Mouse (Mus musculus) heart, postnatal 14 days (tissue): ENCODE data around the gene Trim7. TPM values are rescaled to one million over a fixed set of nuclear protein-coding genes. Genes with fewer than 3 reads are reported as not detected.
"Not testable (repeated sequence)": the region's sequence is repeated elsewhere in the genome, so short reads cannot be mapped to it uniquely, and the experiment has no call there.

Experiments used
- DNase-seq, 2 experiments: peaks; one replicate each; pipeline ENCODE4 v3.0.0; 2021 to 2022
- intact Hi-C: fragments of 180-260 bp; cut with DNase I; formaldehyde crosslinking; loops from one replicate; pipeline ENCODE4 v1.15.1; 2025
- total RNA-seq, 2 experiments: library from RNA; stranded (reverse); gene quantifications; 2 replicates each; pipeline ENCODE4 v1.2.3; 2021

Gene Trim7
- total RNA-seq, 2 experiments from 2014 or later = 23.4 to 23.9 TPM

GRCm38 (mm10) chr11:48820308-48820674, 5.6 kb upstream of the Trim7 start:
- intact Hi-C loops = no loop called here
- DNase-seq = no peak

- DNase-seq, intact Hi-C loops: not testable (repeated sequence)
Observed at GRCm38 (mm10) chr11:48821299-48821698, 4.6 kb upstream of the Trim7 start.

GRCm38 (mm10) chr11:48822768-48823512, 3.0 kb upstream of the Trim7 start:
- DNase-seq = no peak
- intact Hi-C loops = no loop called here

- DNase-seq = peak; percentile 53 to 64
- intact Hi-C loops = no loop called here
Observed at GRCm38 (mm10) chr11:48823536-48823972, 2.4 kb upstream of the Trim7 start.

GRCm38 (mm10) chr11:48824311-48824830, 1.6 kb upstream of the Trim7 start:
- DNase-seq = no peak
- intact Hi-C loops = no loop called here

- intact Hi-C loops = no loop called here
- DNase-seq = no peak
Observed at GRCm38 (mm10) chr11:48826752-48827096, 784 bp downstream of the Trim7 start.

GRCm38 (mm10) chr11:48827926-48828325, 2.0 kb downstream of the Trim7 start:
- intact Hi-C loops = no loop called here

GRCm38 (mm10) chr11:48830279-48830678, 4.3 kb downstream of the Trim7 start:
- intact Hi-C loops = no loop called here
- no peak for DNase-seq

More at GRCm38 (mm10) chr11:48827926-48828325, 2.0 kb downstream of the Trim7 start:
- no peak for DNase-seq

- intact Hi-C loops = no loop called here
- no peak for DNase-seq
Observed at GRCm38 (mm10) chr11:48831273-48831672, 5.3 kb downstream of the Trim7 start.

- no peak for DNase-seq
- intact Hi-C loops = loop anchor here (2.0 kb wide), 1 partner anchor 14 kb away; no protein-coding TSS in a partner anchor
Observed at GRCm38 (mm10) chr11:48833078-48833730, 7.3 kb downstream of the Trim7 start.

GRCm38 (mm10) chr11:48833731-48834639, 8.0 kb downstream of the Trim7 start:
- intact Hi-C loops = loop anchor here (1.0 to 2.0 kb wide), 2 partner anchors 15 to 22 kb away; no protein-coding TSS in a partner anchor
- peak; percentile 92 for DNase-seq

GRCm38 (mm10) chr11:48835923-48836322, 10.0 kb downstream of the Trim7 start:
- intact Hi-C loops = loop anchor here (1.0 kb wide), 1 partner anchor 17 kb away; no protein-coding TSS in a partner anchor
- DNase-seq = no peak

GRCm38 (mm10) chr11:48836990-48837309, 11.0 kb downstream of the Trim7 start:
- intact Hi-C loops = no loop called here
- DNase-seq = peak in 1 of 2 experiments; percentile 63

GRCm38 (mm10) chr11:48837310-48838180, 11.6 kb downstream of the Trim7 start:
- intact Hi-C loops = no loop called here
- peak; percentile 76 for DNase-seq

- DNase-seq = peak in 1 of 2 experiments; percentile 18
- intact Hi-C loops = no loop called here
Observed at GRCm38 (mm10) chr11:48838181-48838797, 12.3 kb downstream of the Trim7 start.

- intact Hi-C loops = loop anchor here (1.0 kb wide), 1 partner anchor 14 kb away; no protein-coding TSS in a partner anchor
- no peak for DNase-seq
Observed at GRCm38 (mm10) chr11:48838879-48839680, 13.1 kb downstream of the Trim7 start.

GRCm38 (mm10) chr11:48840805-48841204, 14.9 kb downstream of the Trim7 start:
- intact Hi-C loops = no loop called here
- DNase-seq = no peak

- intact Hi-C loops = no loop called here
- no peak for DNase-seq
Observed at GRCm38 (mm10) chr11:48841213-48841612, 15.3 kb downstream of the Trim7 start.
